Mouse (Mus musculus) erythroblast, embryonic 14.5 days (primary cell): ENCODE data around the gene Slc10a7. TPM values are rescaled to one million over a fixed set of nuclear protein-coding genes. Genes with fewer than 3 reads are reported as not detected.

ENCODE experiments used
- H3K27me3 ChIP-seq: 2 replicates; pipeline ENCODE4 v1.6.1; 2012; ENCODE audit warnings: inconsistent platforms; ENCODE audit not compliant: control insufficient read depth
- H3K36me3 ChIP-seq: 2 replicates; pipeline ENCODE4 v1.6.1; 2012; ENCODE audit warnings: mild to moderate bottlenecking, inconsistent platforms; ENCODE audit not compliant: control insufficient read depth
- H3K4me1 ChIP-seq: 2 replicates; pipeline ENCODE4 v1.6.1; 2012; ENCODE audit warnings: inconsistent platforms; ENCODE audit not compliant: control insufficient read depth
- H3K4me3 ChIP-seq: replicated peaks from 2 replicates; pipeline ENCODE3; 2012; ENCODE audit warnings: moderate library complexity, mild to moderate bottlenecking, inconsistent platforms
- H3K9me3 ChIP-seq: 2 replicates; pipeline ENCODE4 v1.6.1; 2012; ENCODE audit warnings: low read length, inconsistent platforms, mixed read lengths; ENCODE audit not compliant: control insufficient read depth
- GATA1 ChIP-seq: IDR thresholded peaks from 2 replicates; pipeline ENCODE4 v1.6.1; 2012; ENCODE audit warnings: low read length, inconsistent platforms, mixed read lengths
- TAL1 ChIP-seq: IDR thresholded peaks from 3 replicates; pipeline ENCODE4 v1.6.1; 2012; ENCODE audit warnings: low read length, inconsistent platforms, mixed read lengths
- polyA plus RNA-seq: library from polyadenylated mRNA; stranded (reverse); fragments of >175 nt; gene quantifications from 2 replicates; pipeline ENCODE4 v1.2.3, GENCODE M21; 2012

Gene Slc10a7
- polyA plus RNA-seq, 1 experiment = 0.32 TPM

- Histone ChIP-seq H3K4me1 (no peaks in the 10 kb centered on the region), H3K4me3 (no peak overlapping the region), H3K9me3 (peaks cover 8% of the 10 kb centered on the region), H3K27me3 (no peaks in the 10 kb centered on the region), H3K36me3 (peaks cover 12% of the 10 kb centered on the region)
- TF ChIP-seq GATA1 (no peak), TAL1 (no peak)
Measured at GRCm38 (mm10) chr8:78603084-78603483, 93.9 kb downstream of the Slc10a7 start.

- TF ChIP-seq GATA1 (no peak), TAL1 (no peak)
- peaks cover 8% of the 10 kb centered on the region for H3K9me3 ChIP-seq
- no peak overlapping the region for H3K4me3 ChIP-seq
- peaks cover 12% of the 10 kb centered on the region for H3K36me3 ChIP-seq
- no peaks in the 10 kb centered on the region for H3K4me1 ChIP-seq
- no peaks in the 10 kb centered on the region for H3K27me3 ChIP-seq
Measured at GRCm38 (mm10) chr8:78604426-78604825, 95.3 kb downstream of the Slc10a7 start.

- Histone ChIP-seq H3K27me3 (no peaks in the 10 kb centered on the region), H3K9me3 (peaks cover 8% of the 10 kb centered on the region), H3K4me3 (no peak overlapping the region), H3K4me1 (no peaks in the 10 kb centered on the region), H3K36me3 (peaks cover 8% of the 10 kb centered on the region)
- TF ChIP-seq TAL1 = no peak
- no peak for TF ChIP-seq GATA1
Measured at GRCm38 (mm10) chr8:78609301-78609700, 100.2 kb downstream of the Slc10a7 start.

- H3K27me3 ChIP-seq = no peaks in the 10 kb centered on the region
- H3K36me3 ChIP-seq = peaks cover 8% of the 10 kb centered on the region
- TF ChIP-seq GATA1 (no peak), TAL1 (no peak)
- peaks cover 10% of the 10 kb centered on the region for H3K9me3 ChIP-seq
- no peak overlapping the region for H3K4me3 ChIP-seq
- H3K4me1 ChIP-seq = no peaks in the 10 kb centered on the region
Measured at GRCm38 (mm10) chr8:78611019-78611418, 101.9 kb downstream of the Slc10a7 start.

GRCm38 (mm10) chr8:78622362-78622761 is 113.2 kb downstream of the Slc10a7 start:
- Histone ChIP-seq H3K27me3 (no peaks in the 10 kb centered on the region), H3K4me3 (no peak overlapping the region), H3K4me1 (no peaks in the 10 kb centered on the region), H3K9me3 (no peaks in the 10 kb centered on the region), H3K36me3 (peaks cover 2% of the 10 kb centered on the region; the same call in 1 of the 2 replicates)
- TF ChIP-seq TAL1 (no peak), GATA1 (no peak)

GRCm38 (mm10) chr8:78623972-78624371 is 114.8 kb downstream of the Slc10a7 start:
- Histone ChIP-seq H3K27me3 (no peaks in the 10 kb centered on the region), H3K9me3 (no peaks in the 10 kb centered on the region), H3K4me1 (no peaks in the 10 kb centered on the region), H3K36me3 (peaks cover 2% of the 10 kb centered on the region; the same call in 1 of the 2 replicates), H3K4me3 (no peak overlapping the region)
- TF ChIP-seq TAL1 (no peak), GATA1 (no peak)

GRCm38 (mm10) chr8:78624738-78625442 is 115.7 kb downstream of the Slc10a7 start:
- Histone ChIP-seq H3K9me3 (no peaks in the 10 kb centered on the region), H3K27me3 (no peaks in the 10 kb centered on the region), H3K4me1 (no peaks in the 10 kb centered on the region), H3K4me3 (no peak overlapping the region), H3K36me3 (no peaks in the 10 kb centered on the region)
- TF ChIP-seq TAL1 (no peak), GATA1 (no peak)

- no peaks in the 10 kb centered on the region for H3K27me3 ChIP-seq
- no peaks in the 10 kb centered on the region for H3K4me1 ChIP-seq
- TF ChIP-seq GATA1 = no peak
- TF ChIP-seq TAL1 = no peak
- H3K9me3 ChIP-seq = no peaks in the 10 kb centered on the region
- H3K36me3 ChIP-seq = peaks cover 2% of the 10 kb centered on the region
- no peak overlapping the region for H3K4me3 ChIP-seq
Measured at GRCm38 (mm10) chr8:78626632-78627031, 117.5 kb downstream of the Slc10a7 start.

- H3K27me3 ChIP-seq = no peaks in the 10 kb centered on the region
- TF ChIP-seq GATA1 (no peak), TAL1 (no peak)
- H3K36me3 ChIP-seq = peaks cover 2% of the 10 kb centered on the region
- H3K4me1 ChIP-seq = no peaks in the 10 kb centered on the region
- H3K4me3 ChIP-seq = no peak overlapping the region
- no peaks in the 10 kb centered on the region for H3K9me3 ChIP-seq
Measured at GRCm38 (mm10) chr8:78627793-78628192, 118.6 kb downstream of the Slc10a7 start.
